Mouse (Mus musculus) heart, embryonic 10.5 days (tissue): ENCODE measurements around the gene Pde4d. TPM values are rescaled to one million over a fixed set of nuclear protein-coding genes. Genes with fewer than 3 reads are reported as not detected.

Experiments used
- DNase-seq: peaks from one replicate; pipeline ENCODE4 v3.0.0-alpha.2; 2017; ENCODE audit warnings: low spot score
- H3K27ac ChIP-seq: fragments of 300-500 bp; sonication (generic); 2 replicates; pipeline ENCODE4 v1.5.1; 2016; ENCODE audit warnings: mild to moderate bottlenecking
- H3K27me3 ChIP-seq: fragments of 300-500 bp; sonication (generic); 2 replicates; pipeline ENCODE4 v1.6.1; 2016; ENCODE audit warnings: mild to moderate bottlenecking; ENCODE audit not compliant: poor library complexity, insufficient read depth, severe bottlenecking
- H3K36me3 ChIP-seq: fragments of 300-500 bp; sonication (generic); 2 replicates; pipeline ENCODE4 v1.6.1; 2016; ENCODE audit warnings: mild to moderate bottlenecking, moderate library complexity
- H3K4me1 ChIP-seq: fragments of 300-500 bp; sonication (generic); 2 replicates; pipeline ENCODE4 v1.6.1; 2016; ENCODE audit warnings: mild to moderate bottlenecking
- H3K4me3 ChIP-seq: fragments of 300-500 bp; sonication (generic); 2 replicates; pipeline ENCODE4 v1.5.1; 2016; ENCODE audit warnings: mild to moderate bottlenecking, moderate library complexity
- H3K9me3 ChIP-seq: fragments of 300-500 bp; sonication (generic); 2 replicates; pipeline ENCODE4 v1.6.1; 2016; ENCODE audit warnings: mild to moderate bottlenecking, moderate library complexity
- WGBS: fragments of 180-500 bp; shearing (Covaris S2); methylation state at CpG from one replicate; pipeline ENCODE4 v1.1.7; 2016; 5-methylcytosine and 5-hydroxymethylcytosine counted together
- polyA plus RNA-seq: library from polyadenylated mRNA; unstranded; fragments of >200 nt; fragmentation: Nextera tagmentation; extraction: Ambion mirVana; gene quantifications from 2 replicates; pipeline ENCODE4 v1.2.1, GENCODE M21; 2016

Pde4d gene
- polyA plus RNA-seq, 1 experiment from 2014 or later, result 24.9 TPM

DNA sequence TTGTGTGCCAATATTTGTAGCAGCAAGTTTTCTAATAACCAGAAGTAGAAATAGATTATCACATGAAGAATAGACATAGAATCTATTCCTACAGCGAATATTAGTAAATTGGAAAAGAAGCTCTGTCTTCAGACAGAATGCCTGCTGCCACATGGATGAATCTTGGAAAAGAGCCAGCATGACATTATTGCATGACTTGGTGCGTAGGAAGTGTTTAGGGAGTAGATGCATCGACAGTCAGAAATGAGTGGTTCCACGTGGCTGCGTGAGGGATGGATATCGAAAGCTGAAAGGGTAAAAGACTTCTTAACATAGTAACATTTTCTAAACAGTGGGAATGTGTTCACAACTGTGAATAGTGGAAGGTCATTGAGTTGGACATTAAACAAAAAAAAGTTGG, 912.6 kb downstream of the Pde4d start:
- Histone ChIP-seq H3K36me3 (no peaks in the 10 kb centered on the region), H3K9me3 (no peaks in the 10 kb centered on the region), H3K27me3 (no peaks in the 10 kb centered on the region), H3K4me1 (no peaks in the 10 kb centered on the region), H3K27ac (no peak overlapping the region), H3K4me3 (no peak overlapping the region)
- WGBS, result 85% methylated on average over 6 of the region's 6 CpGs
- DNase-seq, result no peak

DNA sequence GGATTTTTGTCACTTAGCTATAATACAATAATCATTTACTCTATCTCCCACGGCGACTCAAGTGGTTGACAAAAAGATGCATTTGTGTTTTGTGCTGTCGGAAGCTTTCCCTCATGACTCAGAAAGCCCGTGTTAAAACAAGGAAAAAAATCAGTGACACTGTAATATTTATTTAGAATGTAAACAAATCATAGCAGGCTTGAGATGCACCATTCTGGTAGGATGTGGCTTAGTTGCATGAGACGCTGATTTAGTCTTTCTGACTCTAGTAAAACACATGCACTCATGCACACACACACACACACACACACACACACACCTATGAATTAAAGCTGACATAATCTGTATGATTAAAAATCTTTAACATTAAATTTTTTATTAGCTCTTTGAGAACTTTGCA, 924.7 kb downstream of the Pde4d start:
- Histone ChIP-seq H3K36me3 (no peaks in the 10 kb centered on the region), H3K27me3 (no peaks in the 10 kb centered on the region), H3K4me3 (no peak overlapping the region), H3K9me3 (no peaks in the 10 kb centered on the region), H3K27ac (no peak overlapping the region), H3K4me1 (0 out of 2 replicates have a peak, but pooled peaks cover 4% of the 10 kb centered on the region)
- WGBS, result 85% methylated on average over 5 of the region's 5 CpGs
- DNase-seq, result no peak

DNA sequence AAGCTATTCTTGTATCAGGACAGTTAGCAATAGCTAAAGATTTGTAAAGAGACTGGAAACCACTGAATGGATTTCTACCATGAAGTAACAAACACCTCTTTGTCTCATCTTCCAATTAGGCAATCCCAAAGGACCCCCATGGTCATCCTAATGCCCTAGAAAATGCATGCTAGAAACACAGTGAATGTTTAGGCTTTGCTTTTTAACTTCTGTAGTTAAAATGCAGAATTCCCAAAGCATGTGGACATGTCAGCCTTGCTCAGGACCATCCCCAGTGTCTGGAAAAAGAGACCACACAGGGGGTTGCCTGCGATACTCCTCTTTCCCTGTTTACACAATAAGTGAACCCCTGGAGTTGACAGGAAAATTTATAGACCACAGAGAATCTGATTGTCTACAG, 926.9 kb downstream of the Pde4d start:
- no peaks in the 10 kb centered on the region for H3K9me3 ChIP-seq
- no peaks in the 10 kb centered on the region for H3K36me3 ChIP-seq
- no peak for DNase-seq
- H3K4me3 ChIP-seq, result no peak overlapping the region
- H3K4me1 ChIP-seq, result 0 out of 2 replicates have a peak, but pooled peaks cover 4% of the 10 kb centered on the region
- WGBS, result 63% methylated on average over 1 of the region's 1 CpGs
- H3K27me3 ChIP-seq, result no peaks in the 10 kb centered on the region
- H3K27ac ChIP-seq, result no peak overlapping the region

DNA sequence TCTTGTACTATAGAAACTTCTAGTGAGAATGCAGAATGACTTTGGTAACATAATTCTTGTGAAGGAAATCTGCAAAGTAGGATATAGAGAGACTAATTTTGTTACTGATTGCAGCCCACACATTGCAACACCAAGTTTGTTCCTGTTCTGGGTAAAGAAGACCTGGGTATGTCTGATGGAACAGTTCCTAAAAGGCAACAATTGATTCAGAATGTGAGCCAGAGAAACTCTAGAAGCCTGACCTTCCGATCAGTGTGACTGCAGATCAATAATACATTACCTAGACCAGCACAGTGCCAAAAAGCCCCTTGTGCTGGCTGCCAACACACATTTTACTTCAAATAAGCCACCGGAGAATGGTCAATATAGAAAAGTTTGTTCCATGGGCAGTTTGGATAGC, 930.4 kb downstream of the Pde4d start:
- H3K4me3 ChIP-seq, result no peak overlapping the region
- no peaks in the 10 kb centered on the region for H3K36me3 ChIP-seq
- no peaks in the 10 kb centered on the region for H3K27me3 ChIP-seq
- H3K4me1 ChIP-seq, result peaks cover 9% of the 10 kb centered on the region; the same call in 1 of the 2 replicates
- DNase-seq, result no peak
- 93% methylated on average over 2 of the region's 2 CpGs for WGBS
- H3K9me3 ChIP-seq, result no peaks in the 10 kb centered on the region
- no peak overlapping the region for H3K27ac ChIP-seq

DNA sequence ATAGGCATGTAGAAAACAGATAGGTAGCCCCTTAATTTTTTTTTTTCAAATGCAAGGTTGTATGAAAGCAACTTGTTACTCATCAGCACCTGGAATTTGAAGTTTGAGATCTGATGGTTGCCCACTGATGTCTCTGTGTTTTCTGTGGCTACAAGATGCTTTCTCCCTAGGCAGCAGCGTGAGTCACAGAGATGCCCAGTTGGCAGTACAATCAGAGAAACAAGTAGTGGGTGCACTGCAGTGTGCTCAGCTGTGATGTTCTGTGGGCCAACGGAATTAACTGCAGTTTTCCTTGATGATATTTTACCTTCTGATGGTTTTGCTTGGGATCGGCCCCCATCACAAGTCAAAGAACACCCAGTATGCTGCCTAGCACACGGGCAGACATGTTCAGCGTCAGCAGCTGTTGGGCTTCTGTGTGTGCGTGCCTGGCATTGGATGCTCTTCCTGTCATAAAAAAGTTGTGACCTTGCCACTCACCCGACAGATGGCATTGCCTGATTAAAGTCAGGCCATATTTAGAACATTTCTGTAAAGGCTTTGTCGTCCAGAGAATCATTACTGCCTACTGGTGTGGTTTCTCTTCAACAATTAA, 939.0 kb downstream of the Pde4d start:
- no peak overlapping the region for H3K27ac ChIP-seq
- no peaks in the 10 kb centered on the region for H3K36me3 ChIP-seq
- no peaks in the 10 kb centered on the region for H3K9me3 ChIP-seq
- no peaks in the 10 kb centered on the region for H3K27me3 ChIP-seq
- 75% methylated on average over 8 of the region's 8 CpGs for WGBS
- DNase-seq, result no peak
- H3K4me3 ChIP-seq, result no peak overlapping the region
- peaks cover 5% of the 10 kb centered on the region; the same call in 1 of the 2 replicates for H3K4me1 ChIP-seq

DNA sequence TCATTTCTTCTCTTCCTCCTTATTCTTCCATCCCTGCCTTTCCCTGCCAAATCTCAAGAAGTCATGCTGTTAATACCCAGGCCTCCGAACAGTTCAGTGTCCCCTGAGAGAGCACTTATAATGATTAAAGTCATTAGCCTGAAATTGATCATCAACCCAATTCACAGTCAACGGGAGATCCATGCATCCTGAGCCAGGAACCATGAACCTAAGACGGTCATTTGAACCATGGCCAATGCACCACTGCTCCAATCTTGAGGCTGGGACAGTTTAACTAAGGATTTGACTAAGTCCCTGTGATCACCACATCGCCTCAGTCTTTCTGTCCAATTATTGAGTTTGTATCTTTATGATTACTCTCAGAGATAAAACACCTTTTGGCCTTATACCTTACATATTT, 952.6 kb downstream of the Pde4d start:
- H3K27ac ChIP-seq, result no peak overlapping the region
- H3K4me1 ChIP-seq, result peaks cover 7% of the 10 kb centered on the region
- no peaks in the 10 kb centered on the region for H3K27me3 ChIP-seq
- DNase-seq, result no peak
- no peaks in the 10 kb centered on the region for H3K9me3 ChIP-seq
- H3K36me3 ChIP-seq, result no peaks in the 10 kb centered on the region
- H3K4me3 ChIP-seq, result no peak overlapping the region
- 79% methylated on average over 4 of the region's 4 CpGs for WGBS

DNA sequence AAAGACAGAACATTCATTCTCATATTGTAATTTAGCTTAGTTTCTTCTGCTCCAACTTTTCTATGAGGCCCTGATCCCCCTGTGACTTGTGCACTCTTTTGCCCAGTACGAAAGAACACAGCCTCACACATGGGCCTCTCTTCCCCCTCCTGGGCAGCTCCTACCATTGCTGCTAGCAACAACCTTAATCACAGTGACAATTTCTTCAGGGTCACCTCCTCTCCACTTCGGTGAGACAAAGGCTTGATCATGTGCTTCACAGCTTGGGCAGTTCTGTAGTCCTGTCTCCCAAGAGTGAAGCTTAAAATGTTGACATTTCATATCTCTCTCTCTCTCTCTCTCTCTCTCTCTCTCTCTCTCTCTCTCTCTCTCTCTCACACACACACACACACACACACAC, 953.2 kb downstream of the Pde4d start:
- Histone ChIP-seq H3K4me3 (no peak overlapping the region), H3K36me3 (no peaks in the 10 kb centered on the region), H3K27ac (no peak overlapping the region), H3K27me3 (no peaks in the 10 kb centered on the region), H3K9me3 (no peaks in the 10 kb centered on the region), H3K4me1 (peaks cover 9% of the 10 kb centered on the region)
- no peak for DNase-seq
- WGBS, result 46% methylated on average over 2 of the region's 2 CpGs

DNA sequence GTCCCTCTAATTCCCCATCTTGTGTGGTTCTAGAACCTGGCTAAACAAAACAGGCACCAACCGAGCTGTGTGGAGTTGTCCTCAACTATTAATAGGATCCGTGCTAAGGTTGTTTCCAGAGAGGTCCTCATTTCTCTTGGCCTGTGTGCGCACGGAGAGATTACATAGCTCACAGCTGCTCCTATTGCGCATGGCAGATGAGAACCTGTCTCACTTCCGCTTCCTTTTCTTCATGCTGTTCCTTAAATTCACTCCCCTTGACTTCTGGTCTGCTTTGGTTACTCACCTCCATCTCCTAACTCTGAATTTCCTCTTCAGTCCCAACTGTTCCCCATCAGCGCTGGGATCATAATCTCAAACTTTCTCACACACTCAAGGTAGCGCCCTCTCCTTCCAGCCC, 956.6 kb downstream of the Pde4d start:
- H3K27ac ChIP-seq, result no peak overlapping the region
- H3K9me3 ChIP-seq, result no peaks in the 10 kb centered on the region
- H3K36me3 ChIP-seq, result no peaks in the 10 kb centered on the region
- no peaks in the 10 kb centered on the region for H3K27me3 ChIP-seq
- H3K4me1 ChIP-seq, result peaks cover 9% of the 10 kb centered on the region
- 77% methylated on average over 8 of the region's 8 CpGs for WGBS
- H3K4me3 ChIP-seq, result no peak overlapping the region
- no peak for DNase-seq

DNA sequence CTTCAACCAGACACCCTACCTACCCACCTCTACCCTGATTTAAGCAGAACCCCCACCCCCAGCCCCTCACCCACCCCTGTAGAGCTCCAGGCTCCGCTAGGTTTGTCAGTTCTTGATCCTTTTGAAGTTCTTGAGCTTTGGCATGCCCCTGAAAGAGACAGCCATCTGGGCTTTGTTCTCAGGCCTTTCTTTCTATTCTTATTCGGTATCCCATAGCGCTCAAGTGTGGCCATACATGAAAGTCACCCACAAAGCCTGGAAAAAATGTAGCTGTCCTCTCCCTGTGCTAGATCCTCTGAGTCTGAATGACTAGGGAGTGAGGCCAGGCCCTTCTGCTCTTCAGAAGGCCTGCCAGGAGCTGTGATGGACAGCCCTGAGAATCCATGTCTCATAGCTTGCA, 957.6 kb downstream of the Pde4d start:
- Histone ChIP-seq H3K27ac (no peak overlapping the region), H3K36me3 (no peaks in the 10 kb centered on the region), H3K9me3 (no peaks in the 10 kb centered on the region), H3K4me1 (peaks cover 9% of the 10 kb centered on the region), H3K27me3 (no peaks in the 10 kb centered on the region), H3K4me3 (no peak overlapping the region)
- 63% methylated on average over 3 of the region's 3 CpGs for WGBS
- DNase-seq, result no peak

DNA sequence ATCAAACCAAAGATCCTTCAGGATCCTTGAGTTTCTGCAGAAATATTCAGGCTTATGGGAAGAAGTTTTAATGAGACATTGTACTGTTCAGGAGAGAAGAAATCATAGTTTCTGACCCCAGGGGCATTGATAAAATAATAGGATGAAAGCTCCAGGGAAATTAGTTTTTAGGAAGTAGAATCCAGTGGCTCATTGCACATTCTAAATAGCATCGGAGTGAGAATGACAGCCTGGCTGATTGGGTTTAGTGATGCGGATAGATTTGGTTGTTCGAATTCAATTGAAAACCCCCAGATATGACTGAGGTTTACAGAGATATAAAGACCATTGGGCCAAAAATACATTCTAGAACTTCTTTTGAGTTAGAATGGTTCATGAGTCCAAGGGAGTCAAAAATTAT, 970.7 kb downstream of the Pde4d start:
- H3K4me3 ChIP-seq, result no peak overlapping the region

DNA sequence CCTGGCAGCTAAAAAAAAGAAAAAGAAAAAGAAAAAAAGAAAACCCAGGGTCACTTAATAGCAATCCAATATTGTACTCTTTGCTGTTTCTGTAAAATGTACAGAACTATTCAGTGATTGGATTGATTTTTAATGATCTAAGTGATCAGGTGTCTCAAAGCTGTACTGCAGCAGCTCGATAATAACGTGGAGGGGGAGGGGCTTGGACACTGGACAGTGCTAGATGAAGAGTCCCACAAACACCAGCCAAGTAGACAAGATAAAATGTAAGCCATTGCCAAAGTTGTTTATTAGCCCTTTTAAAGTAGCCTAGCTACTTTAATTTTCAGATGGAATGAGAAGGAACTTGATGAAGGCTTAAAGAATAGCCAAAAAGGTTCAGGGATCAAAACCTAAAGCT, 975.2 kb downstream of the Pde4d start:
- no peak for DNase-seq
- Histone ChIP-seq H3K27ac (no peak overlapping the region), H3K4me1 (peaks cover 14% of the 10 kb centered on the region), H3K9me3 (no peaks in the 10 kb centered on the region), H3K27me3 (no peaks in the 10 kb centered on the region), H3K36me3 (no peaks in the 10 kb centered on the region), H3K4me3 (no peak overlapping the region)
- WGBS, result 61% methylated on average over 2 of the region's 2 CpGs

More for the DNA sequence above, 970.7 kb downstream of the Pde4d start:
- Histone ChIP-seq H3K27ac (no peak overlapping the region), H3K4me1 (peaks cover 5% of the 10 kb centered on the region; the same call in 1 of the 2 replicates), H3K27me3 (no peaks in the 10 kb centered on the region), H3K9me3 (no peaks in the 10 kb centered on the region), H3K36me3 (no peaks in the 10 kb centered on the region)
- WGBS, result 91% methylated on average over 3 of the region's 3 CpGs
- DNase-seq, result no peak

DNA sequence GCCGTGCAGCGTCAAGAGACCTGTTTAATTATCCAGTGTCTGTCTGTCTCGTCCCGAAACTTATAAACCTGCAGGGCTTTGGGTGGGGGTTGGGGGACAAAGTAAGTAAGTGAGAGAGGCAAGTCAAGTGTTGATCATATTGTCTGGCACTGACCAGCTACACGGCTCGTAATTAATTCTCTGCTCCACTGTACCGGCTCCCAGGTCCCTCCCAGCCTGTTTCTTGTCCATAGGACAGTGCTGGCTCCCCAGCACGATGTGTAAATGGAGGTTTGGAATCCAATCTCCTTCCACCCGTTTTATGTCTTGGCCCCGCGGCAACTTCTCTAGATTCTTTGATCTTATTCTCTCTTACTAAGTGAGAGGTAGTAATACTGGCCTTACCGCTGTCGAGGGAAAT, 975.8 kb downstream of the Pde4d start:
- 77% methylated on average over 13 of the region's 13 CpGs for WGBS
- no peak overlapping the region for H3K4me3 ChIP-seq
- H3K4me1 ChIP-seq, result peaks cover 14% of the 10 kb centered on the region

DNA sequence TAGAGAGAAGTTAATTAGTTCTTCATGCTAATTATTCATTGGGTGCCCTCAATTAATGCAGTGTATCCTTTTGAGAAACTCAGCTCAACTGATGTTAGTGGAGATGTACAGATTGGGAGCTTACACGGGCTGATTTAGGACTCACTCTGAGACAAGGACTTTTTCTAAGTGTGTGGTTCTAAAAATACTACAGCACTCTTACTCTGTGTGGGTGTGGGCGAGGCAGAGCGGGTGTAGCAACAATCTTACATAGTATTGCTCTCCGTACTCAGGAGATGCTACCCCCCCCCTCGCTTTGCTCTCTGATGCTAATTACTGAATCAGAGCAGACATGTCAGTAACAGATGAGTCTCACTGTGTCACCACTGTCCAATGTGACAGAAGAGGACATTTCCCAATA, 976.3 kb downstream of the Pde4d start:
- WGBS, result 54% methylated on average over 5 of the region's 5 CpGs
- Histone ChIP-seq H3K9me3 (no peaks in the 10 kb centered on the region), H3K4me1 (peaks cover 14% of the 10 kb centered on the region), H3K27me3 (no peaks in the 10 kb centered on the region), H3K4me3 (no peak overlapping the region), H3K36me3 (no peaks in the 10 kb centered on the region), H3K27ac (no peak overlapping the region)
- no peak for DNase-seq

More for the DNA sequence above, 975.8 kb downstream of the Pde4d start:
- DNase-seq, result no peak
- Histone ChIP-seq H3K36me3 (no peaks in the 10 kb centered on the region), H3K9me3 (no peaks in the 10 kb centered on the region), H3K27ac (no peak overlapping the region), H3K27me3 (no peaks in the 10 kb centered on the region)

DNA sequence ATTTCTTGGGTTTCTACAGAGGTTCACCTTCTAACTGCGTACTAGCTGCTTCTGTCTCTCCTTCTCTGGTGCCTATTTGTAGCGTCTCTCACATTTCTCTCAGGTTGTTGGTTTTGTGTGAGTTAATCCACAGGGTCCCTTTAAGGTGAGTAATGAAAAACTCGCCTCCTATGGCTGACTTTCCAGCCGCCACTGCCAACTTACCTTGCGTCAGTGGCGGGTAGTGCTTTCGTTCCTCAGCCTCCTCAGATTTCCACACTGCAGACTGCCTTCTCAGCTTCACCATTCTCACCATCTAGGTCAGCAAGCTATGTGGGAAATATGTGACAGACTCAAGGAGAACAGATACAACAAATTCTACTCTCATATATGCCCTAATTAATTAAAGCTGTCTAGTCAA, 977.8 kb downstream of the Pde4d start:
- DNase-seq, result no peak
- no peak overlapping the region for H3K4me3 ChIP-seq
- peaks cover 14% of the 10 kb centered on the region for H3K4me1 ChIP-seq
- 64% methylated on average over 7 of the region's 7 CpGs for WGBS
- H3K27me3 ChIP-seq, result no peaks in the 10 kb centered on the region
- no peaks in the 10 kb centered on the region for H3K36me3 ChIP-seq
- H3K27ac ChIP-seq, result no peak overlapping the region
- no peaks in the 10 kb centered on the region for H3K9me3 ChIP-seq
